Mouse (Mus musculus) intestine, embryonic 14.5 days (tissue): ENCODE data around the gene Apoo. TPM values are rescaled to one million over a fixed set of nuclear protein-coding genes. Genes with fewer than 3 reads are reported as not detected.
"Not testable (repeated sequence)": the region's sequence is repeated elsewhere in the genome, so short reads cannot be mapped to it uniquely, and the experiment has no call there.

Experiments used
- ATAC-seq: fragments of 200-750 bp; cut with Nextera tagmentation; replicated peaks from 2 replicates; pipeline ENCODE4 v1.8.0; 2017; ENCODE audit warnings: low read depth, moderate number of reproducible peaks, moderate TSS enrichment, moderate library complexity; ENCODE audit not compliant: low FRiP score, low TSS enrichment
- DNase-seq: peaks from one replicate; pipeline ENCODE4 v3.0.0-alpha.2; 2018; ENCODE audit warnings: low spot score
- H3K27ac ChIP-seq: fragments of 300-500 bp; sonication (generic); 2 replicates; pipeline ENCODE4 v1.5.1; 2014; ENCODE audit warnings: low read depth, mild to moderate bottlenecking, control low read depth
- H3K27me3 ChIP-seq: fragments of 300-500 bp; sonication (generic); replicated peaks from 2 replicates; pipeline ENCODE4 v1.6.1; 2014; ENCODE audit warnings: low read length, control low read depth; ENCODE audit not compliant: control insufficient read depth, insufficient read depth
- H3K36me3 ChIP-seq: fragments of 300-500 bp; sonication (generic); 2 replicates; pipeline ENCODE4 v1.6.1; 2014; ENCODE audit warnings: low read length, control low read depth; ENCODE audit not compliant: control insufficient read depth, insufficient read depth
- H3K4me1 ChIP-seq: fragments of 300-500 bp; sonication (generic); replicated peaks from 2 replicates; pipeline ENCODE4 v1.6.1; 2014; ENCODE audit warnings: low read length, control low read depth, mixed read lengths; ENCODE audit not compliant: control insufficient read depth, insufficient read depth
- H3K4me2 ChIP-seq: fragments of 300-500 bp; sonication (generic); 2 replicates; pipeline ENCODE4 v1.6.1; 2014; ENCODE audit warnings: low read length
- H3K4me3 ChIP-seq: fragments of 300-500 bp; sonication (generic); 2 replicates; pipeline ENCODE4 v1.5.1; 2014; ENCODE audit warnings: low read depth, low read length, control low read depth, mixed read lengths
- H3K9ac ChIP-seq: fragments of 300-500 bp; sonication (generic); 2 replicates; pipeline ENCODE4 v1.6.1; 2014; ENCODE audit warnings: mild to moderate bottlenecking, low read length
- H3K9me3 ChIP-seq: fragments of 300-500 bp; sonication (generic); 2 replicates; pipeline ENCODE4 v1.6.1; 2016; ENCODE audit warnings: low read length, control low read depth; ENCODE audit not compliant: control insufficient read depth
- WGBS: fragments of 180-500 bp; shearing (Covaris S2); extraction: QIAGEN DNeasy Blood & Tissue Kit; methylation state at CpG from one replicate; pipeline ENCODE4 v1.1.7; 2014; 5-methylcytosine and 5-hydroxymethylcytosine counted together
- polyA plus RNA-seq: library from polyadenylated mRNA; unstranded; fragments of >200 nt; fragmentation: Nextera tagmentation; extraction: Ambion mirVana; gene quantifications from 2 replicates; pipeline ENCODE4 v1.2.1, GENCODE M21; 2014

Gene Apoo
- polyA plus RNA-seq, 1 experiment from 2014 or later, result 84.8 TPM

DNA sequence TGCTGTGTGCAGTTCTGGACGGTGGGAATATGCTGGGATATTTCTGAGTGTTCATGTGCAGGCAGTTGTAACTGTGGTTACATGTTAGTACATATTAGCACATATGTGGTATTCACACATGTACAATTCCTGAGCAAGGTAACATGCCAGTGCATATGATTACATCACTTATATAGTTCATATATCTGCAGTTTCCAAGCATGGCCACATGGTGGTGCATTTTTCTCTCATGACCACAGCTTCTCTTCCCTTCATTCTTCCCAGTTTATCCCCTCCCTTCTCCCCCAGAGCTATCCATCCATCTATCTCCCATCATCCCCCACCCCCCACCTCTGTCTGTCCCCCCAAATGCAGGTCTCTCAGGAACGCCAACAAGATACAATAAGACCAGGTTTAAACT is 53.3 kb downstream of the Apoo start:
- no peak overlapping the region for H3K9ac ChIP-seq
- H3K27ac ChIP-seq, result no peak overlapping the region
- H3K4me1 ChIP-seq, result no peaks in the 10 kb centered on the region
- no peaks in the 10 kb centered on the region for H3K9me3 ChIP-seq
- no peaks in the 10 kb centered on the region for H3K36me3 ChIP-seq
- WGBS, result 92% methylated on average over 2 of the region's 2 CpGs
- no peak overlapping the region for H3K4me2 ChIP-seq
- H3K4me3 ChIP-seq, result no peak overlapping the region
- ATAC-seq (no peak), DNase-seq (no peak)
- H3K27me3 ChIP-seq, result no peaks in the 10 kb centered on the region

DNA sequence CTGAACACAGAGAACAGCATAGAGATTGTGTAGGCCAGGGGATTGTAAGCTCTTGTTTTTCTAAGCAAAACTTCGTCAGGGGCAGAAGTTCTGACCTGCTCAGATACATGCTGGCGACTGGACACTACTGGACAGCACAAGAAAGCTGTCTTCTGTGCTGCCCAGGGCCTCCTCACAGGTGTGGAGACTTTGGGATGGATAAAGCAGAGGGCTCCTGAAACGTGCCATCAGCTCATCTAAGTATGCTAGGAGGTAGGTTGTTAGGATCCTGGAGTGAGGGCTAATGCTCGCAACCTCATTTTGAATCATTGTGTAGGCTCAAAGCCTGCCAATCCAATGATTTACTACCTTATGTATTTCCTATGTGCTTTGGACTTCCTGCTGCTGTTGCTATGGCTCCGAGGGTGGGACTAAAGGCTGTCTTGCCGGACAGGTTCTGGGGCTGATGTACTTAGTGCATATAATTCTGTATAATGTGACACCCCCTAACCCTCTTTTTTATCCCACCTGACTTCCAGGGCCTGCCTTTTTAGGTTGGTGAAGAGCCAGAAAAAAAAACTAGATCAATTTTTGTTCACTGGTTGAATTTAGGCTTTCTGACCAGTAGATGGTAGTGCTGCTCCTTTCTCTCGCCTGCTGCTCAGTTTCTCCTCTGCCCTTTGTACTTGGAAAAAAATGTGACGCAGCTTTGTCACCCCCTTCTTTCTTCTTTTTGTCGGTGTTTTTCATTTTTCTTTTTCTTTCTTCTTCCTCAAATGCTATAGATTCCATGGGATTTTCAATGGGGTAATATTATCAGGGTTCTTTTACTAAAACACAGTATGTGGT is 64.8 kb downstream of the Apoo start:
- no peaks in the 10 kb centered on the region for H3K36me3 ChIP-seq
- no peak overlapping the region for H3K4me2 ChIP-seq
- H3K4me1 ChIP-seq, result no peaks in the 10 kb centered on the region
- no peak overlapping the region for H3K4me3 ChIP-seq
- 0 out of 2 replicates have a peak, but pooled peaks cover 3% of the 10 kb centered on the region for H3K27me3 ChIP-seq
- H3K9me3 ChIP-seq, result no peaks in the 10 kb centered on the region
- no peak overlapping the region for H3K9ac ChIP-seq
- peak; percentile 53 for DNase-seq
- ATAC-seq, result 0 out of 2 replicates have a peak, but pooled peaks have one; percentile 40
- WGBS, result 30% methylated on average over 9 of the region's 9 CpGs
- H3K27ac ChIP-seq, result no peak overlapping the region

DNA sequence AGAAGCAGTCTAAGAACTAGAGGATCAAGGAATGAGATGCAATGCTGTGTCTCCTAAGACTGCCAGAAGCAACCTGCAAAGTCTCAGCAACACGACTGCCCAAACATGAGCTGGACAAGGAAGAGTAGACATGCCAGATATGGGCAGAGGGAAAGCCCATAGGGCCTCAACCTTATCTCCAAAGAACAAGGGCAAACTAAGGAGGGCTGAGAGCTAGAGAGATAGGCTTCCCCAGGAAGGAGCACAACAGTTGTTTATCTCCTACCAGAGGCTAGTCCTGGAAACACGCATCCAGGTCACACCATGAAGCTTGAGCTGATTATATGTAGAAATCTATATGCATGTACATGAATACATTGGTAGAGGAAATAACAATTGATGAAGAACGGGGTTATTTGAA is 78.5 kb downstream of the Apoo start:
- not testable (repeated sequence) for H3K4me1 ChIP-seq, DNase-seq, H3K4me3 ChIP-seq, H3K9me3 ChIP-seq, H3K4me2 ChIP-seq, H3K27me3 ChIP-seq, ATAC-seq, H3K36me3 ChIP-seq, H3K27ac ChIP-seq, H3K9ac ChIP-seq
- WGBS, result no CpG with 5 or more reads among the region's 3 CpGs

DNA sequence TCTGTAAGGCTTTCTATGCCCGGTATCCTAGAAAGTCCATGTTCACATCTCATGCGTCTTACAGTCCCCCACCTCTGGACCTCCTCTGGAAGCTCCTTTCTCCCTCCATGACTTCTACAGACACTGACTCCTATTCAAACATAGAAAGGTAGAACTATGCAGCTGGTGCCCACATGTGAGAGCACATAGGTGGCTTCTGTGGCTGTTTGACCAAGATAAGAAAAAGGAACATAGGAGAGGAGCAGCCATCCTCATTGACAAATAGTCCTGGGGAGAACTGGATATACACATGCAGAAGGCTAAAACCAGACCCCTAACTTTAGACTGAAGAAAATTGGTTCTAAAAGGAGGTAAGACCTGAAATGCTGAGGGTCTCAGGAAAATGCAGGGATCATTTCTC is 79.1 kb downstream of the Apoo start:
- not testable (repeated sequence) for H3K27ac ChIP-seq, H3K9me3 ChIP-seq, H3K4me3 ChIP-seq, H3K36me3 ChIP-seq, H3K9ac ChIP-seq, H3K27me3 ChIP-seq, H3K4me2 ChIP-seq, H3K4me1 ChIP-seq, ATAC-seq, DNase-seq
- WGBS, result 100% methylated on average over 2 of the region's 2 CpGs

DNA sequence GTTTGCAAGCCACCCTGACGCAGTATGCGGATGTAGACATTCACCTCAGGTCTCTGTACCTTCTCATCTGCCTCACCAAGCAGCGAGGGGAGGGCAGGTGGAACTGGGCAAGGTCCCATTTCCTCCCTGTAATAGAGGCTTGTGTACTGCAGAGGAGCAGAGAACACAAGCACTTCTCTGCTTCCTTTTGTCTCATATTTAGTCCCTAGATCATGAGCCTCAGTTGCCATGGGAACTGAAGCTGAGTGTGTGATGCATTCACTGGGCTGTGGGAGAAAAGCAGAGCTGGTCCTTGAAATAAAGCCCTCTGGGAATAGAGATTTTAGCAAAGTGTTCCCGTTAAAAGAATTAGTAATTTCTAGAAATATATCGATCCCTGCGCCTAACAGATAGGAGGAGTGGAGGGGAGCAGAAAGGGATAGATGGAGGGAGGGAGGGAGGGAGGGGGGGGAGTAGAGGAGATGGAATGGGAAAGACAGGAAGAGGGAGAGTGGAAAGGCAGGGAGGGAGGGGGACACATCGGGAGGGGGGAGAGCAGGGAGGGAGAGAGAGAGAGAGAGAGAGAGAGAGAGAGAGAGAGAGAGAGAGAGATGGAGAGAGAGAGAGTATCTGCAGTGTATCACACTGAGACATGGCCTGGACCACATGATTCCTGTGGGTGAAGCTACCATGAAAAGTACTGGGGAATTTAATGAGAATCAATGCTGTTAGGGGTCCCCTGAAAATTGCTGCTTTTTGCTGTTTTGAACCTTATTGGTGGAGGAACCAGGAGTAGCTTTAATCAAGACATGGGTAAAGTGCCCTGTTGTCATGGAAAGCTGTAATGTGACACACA is 83.3 kb downstream of the Apoo start:
- not testable (repeated sequence) for H3K27ac ChIP-seq, H3K9ac ChIP-seq
- no CpG with 5 or more reads among the region's 7 CpGs for WGBS

DNA sequence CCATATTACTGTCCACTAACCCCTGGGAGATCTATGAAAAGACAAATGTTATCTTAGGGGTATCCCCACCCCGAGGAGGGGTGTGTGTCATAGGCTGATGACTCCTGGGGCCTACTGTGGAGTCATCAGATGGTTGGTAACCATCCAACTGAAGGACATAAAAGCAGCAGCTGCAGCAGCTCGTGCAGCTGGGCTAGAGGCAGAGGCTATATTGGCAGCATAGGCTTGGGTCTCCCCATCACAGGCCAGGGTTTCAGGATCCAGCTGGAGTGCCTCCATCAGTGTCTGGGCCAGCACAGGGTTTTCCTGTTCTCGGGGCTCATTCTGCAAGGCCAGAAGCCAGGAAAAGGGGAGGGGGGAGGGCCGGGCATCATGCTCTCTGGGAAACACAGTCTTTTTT is 92.4 kb downstream of the Apoo start:
- no peaks in the 10 kb centered on the region for H3K4me1 ChIP-seq
- no peak overlapping the region for H3K4me2 ChIP-seq
- ATAC-seq, result no peak
- 48% methylated on average over 4 of the region's 4 CpGs for WGBS
- no peak for DNase-seq
- peaks cover 15% of the 10 kb centered on the region for H3K27me3 ChIP-seq
- no peak overlapping the region for H3K4me3 ChIP-seq
- no peaks in the 10 kb centered on the region for H3K9me3 ChIP-seq
- no peak overlapping the region for H3K9ac ChIP-seq
- H3K27ac ChIP-seq, result no peak overlapping the region
- no peaks in the 10 kb centered on the region for H3K36me3 ChIP-seq

More for the DNA sequence above, 83.3 kb downstream of the Apoo start:
- not testable (repeated sequence) for H3K9me3 ChIP-seq, H3K27me3 ChIP-seq, H3K4me2 ChIP-seq, DNase-seq, H3K4me3 ChIP-seq, H3K4me1 ChIP-seq, ATAC-seq, H3K36me3 ChIP-seq

DNA sequence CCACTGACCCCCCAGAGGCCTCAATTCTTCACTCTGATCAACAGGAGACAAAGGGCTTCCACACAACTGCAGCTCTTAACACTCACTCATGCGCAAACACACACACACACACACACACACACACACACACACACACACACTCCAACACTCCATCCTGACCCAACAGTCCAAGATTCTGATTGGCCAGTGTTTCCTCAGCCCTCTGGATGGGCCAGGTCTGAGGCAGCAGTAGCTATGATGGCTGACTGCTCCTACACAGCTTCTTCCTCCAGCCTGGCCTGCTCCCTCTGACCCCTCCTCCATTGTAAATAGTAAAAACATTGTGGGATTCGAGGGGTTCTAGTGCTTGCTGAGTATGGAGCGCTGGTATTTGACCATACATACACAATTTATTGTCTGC is 94.6 kb downstream of the Apoo start:
- whole genome bisulfite sequencing, result 100% methylated on average over 1 of the region's 3 CpGs
- H3K9ac ChIP-seq, H3K9me3 ChIP-seq, DNase-seq, H3K4me3 ChIP-seq, H3K36me3 ChIP-seq, ATAC-seq, H3K27me3 ChIP-seq, H3K4me2 ChIP-seq, H3K4me1 ChIP-seq, H3K27ac ChIP-seq: not testable (repeated sequence)

DNA sequence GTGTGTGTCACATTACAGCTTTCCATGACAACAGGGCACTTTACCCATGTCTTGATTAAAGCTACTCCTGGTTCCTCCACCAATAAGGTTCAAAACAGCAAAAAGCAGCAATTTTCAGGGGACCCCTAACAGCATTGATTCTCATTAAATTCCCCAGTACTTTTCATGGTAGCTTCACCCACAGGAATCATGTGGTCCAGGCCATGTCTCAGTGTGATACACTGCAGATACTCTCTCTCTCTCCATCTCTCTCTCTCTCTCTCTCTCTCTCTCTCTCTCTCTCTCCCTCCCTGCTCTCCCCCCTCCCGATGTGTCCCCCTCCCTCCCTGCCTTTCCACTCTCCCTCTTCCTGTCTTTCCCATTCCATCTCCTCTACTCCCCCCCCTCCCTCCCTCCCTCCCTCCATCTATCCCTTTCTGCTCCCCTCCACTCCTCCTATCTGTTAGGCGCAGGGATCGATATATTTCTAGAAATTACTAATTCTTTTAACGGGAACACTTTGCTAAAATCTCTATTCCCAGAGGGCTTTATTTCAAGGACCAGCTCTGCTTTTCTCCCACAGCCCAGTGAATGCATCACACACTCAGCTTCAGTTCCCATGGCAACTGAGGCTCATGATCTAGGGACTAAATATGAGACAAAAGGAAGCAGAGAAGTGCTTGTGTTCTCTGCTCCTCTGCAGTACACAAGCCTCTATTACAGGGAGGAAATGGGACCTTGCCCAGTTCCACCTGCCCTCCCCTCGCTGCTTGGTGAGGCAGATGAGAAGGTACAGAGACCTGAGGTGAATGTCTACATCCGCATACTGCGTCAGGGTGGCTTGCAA is 95.9 kb downstream of the Apoo start:
- not testable (repeated sequence) for H3K4me2 ChIP-seq, H3K27me3 ChIP-seq, H3K36me3 ChIP-seq, ATAC-seq, H3K4me3 ChIP-seq, H3K9ac ChIP-seq, DNase-seq, H3K27ac ChIP-seq, H3K4me1 ChIP-seq, H3K9me3 ChIP-seq
- no CpG with 5 or more reads among the region's 7 CpGs for WGBS
